Mouse (Mus musculus) CH12F3 (cell line): ENCODE data around the gene Dtl.

Source experiments
- in situ Hi-C: fragments of 300-500 bp; cut with MboI; formaldehyde crosslinking; loops from 2 replicates; pipeline ENCODE4 v1.14.3; 2020; ENCODE audit warnings: low sequenced_read_pairs

The Dtl gene

DNA sequence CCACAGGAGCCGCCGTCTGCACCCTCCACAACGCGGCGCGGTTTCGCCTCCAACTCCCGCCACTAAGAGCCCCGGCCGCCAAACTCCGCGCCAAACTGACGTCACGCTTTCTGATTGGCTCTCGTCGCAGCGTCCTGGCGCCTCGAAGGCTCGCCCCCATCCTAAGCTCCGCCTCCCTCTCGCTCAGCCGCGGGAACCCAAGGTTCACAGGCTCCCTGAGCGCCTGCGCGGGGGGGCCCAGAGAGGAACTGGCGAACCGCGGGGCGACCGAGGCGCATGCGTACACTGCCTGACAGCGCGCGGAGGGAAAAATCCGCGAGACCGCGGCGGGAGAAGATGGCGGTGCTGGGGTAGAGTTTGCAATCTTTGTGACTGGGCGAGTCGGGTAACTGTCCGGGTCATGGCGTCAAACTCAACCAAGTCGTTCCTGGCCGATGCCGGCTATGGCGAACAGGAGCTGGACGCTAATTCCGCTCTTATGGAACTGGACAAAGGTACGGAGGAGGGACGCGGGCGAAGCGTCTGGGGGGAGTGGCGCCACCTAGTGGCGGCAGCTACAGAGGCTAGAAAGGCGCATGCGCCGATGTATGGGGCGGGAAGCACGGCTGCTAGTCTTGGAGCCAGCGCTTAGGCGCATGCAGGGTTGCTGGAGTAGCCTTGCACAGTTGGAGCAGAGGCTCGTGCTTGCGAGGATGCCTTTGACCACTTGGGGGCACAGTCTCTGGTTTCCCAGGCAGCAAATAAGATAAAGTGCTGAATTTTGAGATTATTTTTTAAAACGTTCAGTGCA lies at the start of gene Dtl, which contains the start of gene Ints7:
Gene Dtl, minus strand, starts transcription at position 87 of the 790 bp plus-strand sequence.
Gene Ints7, plus strand, starts transcription at position 179 of the 790 bp plus-strand sequence.
- in situ Hi-C loops = no loop called here

DNA sequence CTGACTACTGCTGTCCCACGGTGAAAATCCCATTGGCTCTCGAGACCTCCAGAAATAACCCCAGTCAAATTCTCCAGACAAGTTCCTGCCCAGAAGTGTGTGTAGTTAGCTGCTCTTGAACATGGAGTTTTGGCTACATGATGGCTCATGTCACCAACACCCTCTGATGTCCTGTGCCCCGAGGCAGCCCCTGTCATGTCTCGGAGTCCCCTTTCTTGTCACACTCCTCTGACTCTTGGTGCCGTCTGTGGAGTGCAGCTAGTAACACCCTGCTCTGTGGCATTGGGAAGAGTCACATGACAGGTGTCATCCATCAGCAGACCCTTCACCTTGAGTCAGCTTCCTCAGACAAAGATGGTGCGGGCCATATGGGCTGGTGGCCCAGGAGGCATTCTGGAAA lies 49.7 kb upstream of the Dtl start:
- in situ Hi-C loops = no loop called here

DNA sequence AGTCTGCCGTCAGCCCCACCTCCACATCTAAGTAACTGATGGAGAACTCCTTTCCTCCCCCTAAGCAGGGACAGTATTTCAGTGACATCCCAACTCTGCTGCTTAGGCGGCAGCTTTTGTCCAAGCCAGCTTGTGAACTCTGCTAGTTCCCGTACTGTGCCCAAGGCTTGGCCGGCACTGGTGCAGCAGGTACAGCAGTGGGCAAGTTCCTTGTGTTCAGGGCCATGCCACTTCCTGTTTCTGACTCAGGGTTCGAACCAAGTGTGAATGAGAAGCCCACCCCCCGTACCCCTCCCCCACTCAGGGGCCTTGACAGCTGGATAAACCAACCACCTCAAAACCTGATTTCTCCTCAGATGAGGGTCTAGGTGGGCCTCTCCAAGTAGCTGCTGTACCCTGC lies 49.1 kb upstream of the Dtl start:
- in situ Hi-C loops = no loop called here

DNA sequence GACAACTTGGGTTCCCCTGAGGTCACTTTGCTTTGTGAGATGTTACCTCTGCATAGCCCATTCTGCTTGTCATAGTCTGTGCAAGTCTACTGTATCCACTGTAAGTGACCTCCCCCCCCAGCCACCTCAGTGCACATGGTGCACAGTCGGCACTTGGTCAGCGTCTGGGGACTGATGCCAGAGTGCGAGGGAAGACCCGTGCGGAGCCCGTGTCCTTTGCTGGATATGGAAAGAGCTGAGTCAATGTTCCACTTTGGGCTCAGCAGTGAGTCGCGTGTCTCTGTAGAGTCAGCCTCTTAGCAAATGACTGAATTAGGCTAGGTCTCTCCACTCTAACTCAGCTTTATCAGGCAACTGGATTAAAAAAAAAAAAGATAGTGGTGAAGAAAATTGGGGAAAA lies 47.5 kb upstream of the Dtl start:
- in situ Hi-C loops = no loop called here

DNA sequence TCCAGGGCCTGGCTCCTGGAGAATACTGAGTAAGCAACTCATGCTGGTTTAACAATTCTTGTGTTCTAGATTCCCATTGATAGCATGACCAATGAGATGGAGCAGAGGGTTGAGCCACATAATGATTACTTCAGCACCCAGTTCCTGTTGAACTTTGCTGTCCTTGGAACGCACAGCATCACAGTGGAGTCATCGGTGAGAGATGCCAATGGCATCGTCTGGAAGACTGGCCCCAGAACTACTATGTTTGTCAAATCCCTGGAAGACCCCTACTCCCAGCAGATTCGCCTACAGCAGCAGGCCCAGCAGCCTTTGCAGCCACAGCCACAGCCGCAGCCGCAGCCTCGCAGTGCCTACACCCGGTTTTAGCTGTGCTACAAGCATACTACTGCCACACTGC lies 45.8 kb upstream of the Dtl start:
- in situ Hi-C loops = no loop called here

DNA sequence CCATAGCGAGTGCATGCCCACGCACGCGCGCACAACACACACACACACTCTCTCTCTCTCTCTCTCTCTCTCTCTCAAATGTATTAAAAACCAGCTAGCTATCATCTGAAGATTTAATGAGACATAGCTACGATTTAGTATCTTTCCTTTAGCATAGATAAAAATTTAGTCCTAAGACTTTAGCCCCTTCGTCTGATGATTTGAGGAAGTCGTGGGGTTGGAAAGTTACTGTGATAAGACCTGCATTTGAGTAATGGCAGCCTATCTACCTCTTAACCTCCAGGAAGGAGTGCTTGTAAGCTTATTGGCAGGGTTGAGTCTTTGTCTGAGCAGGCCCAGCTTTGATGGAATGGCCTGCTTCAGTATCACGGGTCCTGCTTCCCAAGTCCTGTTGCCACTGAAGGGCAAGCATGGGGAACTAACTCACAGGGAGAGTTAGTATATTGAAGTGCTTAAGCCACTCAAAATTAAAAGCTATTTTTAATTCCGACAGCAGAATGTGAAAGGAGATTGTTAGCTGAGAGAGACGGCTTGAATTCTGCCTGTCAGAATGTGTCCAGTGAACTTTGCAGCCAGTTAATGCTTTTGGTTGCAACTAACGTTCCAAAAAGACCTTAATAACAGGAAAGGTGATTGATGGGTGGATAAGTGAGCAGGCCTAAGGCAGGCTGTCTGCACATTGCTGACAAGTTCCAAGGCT lies 42.9 kb upstream of the Dtl start:
- in situ Hi-C loops = no loop called here

DNA sequence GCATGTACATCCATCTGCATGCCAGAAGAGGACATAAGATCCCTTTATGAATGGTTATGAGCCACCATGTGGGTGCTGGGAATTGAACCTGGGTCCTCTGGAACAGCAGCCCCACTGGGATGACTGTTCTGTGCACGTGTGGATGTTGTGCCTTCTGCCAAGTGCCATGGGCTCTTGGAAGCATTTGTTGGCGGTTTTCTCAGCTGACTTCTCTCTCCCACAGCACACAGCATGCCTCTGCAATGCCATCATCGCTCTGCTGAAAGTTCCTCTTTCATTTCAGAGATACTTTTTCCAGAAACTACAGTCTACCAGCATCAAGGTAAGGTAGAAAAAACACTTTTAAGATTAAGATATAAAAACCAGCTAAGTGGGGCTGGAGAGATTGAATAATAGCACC lies 42.2 kb upstream of the Dtl start:
- in situ Hi-C loops = no loop called here

DNA sequence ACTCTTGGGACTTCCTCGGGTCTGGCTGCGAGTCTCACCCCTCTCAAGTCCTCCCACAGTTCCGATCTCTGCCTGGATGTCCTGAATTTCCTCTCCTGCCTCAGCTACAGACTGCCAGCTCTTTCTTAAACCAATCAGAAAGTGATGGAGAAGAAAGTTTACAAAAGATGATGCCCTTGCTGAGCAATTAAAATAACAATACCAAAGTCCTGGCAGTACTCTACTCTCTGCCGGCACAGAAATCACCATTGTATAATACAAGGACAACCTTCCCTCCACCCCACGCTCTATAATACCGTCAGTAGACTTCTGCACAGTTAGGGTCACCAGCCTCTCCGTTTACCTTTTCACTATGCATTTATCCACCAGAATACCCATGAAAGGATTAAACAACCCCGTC lies 40.9 kb upstream of the Dtl start:
- in situ Hi-C loops = no loop called here

DNA sequence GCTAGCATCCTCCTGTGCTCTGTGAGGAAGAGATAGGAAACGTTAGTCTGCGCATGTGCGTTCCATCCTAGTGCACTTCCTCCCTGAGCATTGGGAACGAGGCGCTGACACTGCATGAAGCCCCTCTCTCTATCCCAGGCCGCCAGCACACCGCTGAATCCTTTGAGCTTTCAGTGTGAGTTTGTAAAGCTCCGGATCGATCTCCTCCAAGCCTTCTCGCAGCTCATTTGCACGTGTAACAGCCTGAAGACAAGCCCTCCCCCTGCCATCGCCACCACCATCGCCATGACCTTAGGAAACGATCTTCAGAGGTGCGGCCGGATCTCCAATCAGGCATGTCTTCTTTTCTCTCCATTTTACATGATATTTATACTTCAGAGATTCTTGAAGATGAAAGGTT lies 37.5 kb upstream of the Dtl start:
- in situ Hi-C loops = no loop called here

DNA sequence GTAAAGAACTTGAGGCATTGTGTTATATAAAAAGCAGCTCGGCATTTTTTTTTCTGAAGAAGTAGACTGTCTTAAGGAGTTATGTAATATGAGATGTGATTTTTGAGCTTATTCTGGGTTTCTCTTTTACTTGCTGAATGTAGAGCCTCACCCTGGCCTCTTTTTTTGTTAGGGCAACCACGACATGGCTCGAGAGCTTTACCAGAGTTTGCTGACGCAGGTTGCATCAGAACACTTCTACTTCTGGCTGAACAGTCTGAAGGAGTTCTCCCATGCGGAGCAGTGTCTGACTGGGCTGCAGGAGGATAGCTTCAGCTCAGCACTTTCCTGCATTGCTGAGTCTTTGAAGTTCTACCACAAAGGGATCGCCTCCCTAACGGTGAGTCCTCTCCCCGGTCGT lies 36.3 kb upstream of the Dtl start:
- in situ Hi-C loops = no loop called here

DNA sequence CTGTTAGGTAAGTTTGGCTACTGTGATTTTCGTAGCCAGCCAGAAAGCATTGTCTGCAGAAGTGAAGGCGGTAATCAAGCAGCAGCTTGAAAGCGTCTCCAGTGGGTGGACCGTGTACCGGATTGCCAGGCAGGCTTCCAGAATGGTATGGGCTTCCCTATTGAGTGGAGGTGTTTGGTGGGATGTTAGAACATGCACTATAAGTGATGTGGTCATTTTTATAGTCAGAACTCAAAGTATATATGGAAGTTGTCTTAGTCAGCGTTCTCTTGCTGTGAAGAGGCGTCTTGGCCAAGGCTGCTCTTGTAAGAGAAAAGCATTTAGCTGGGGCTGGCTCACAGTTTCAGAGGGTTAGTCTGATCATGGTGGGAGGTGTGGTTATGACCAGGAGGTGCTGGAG lies 35.0 kb upstream of the Dtl start:
- in situ Hi-C loops = no loop called here

DNA sequence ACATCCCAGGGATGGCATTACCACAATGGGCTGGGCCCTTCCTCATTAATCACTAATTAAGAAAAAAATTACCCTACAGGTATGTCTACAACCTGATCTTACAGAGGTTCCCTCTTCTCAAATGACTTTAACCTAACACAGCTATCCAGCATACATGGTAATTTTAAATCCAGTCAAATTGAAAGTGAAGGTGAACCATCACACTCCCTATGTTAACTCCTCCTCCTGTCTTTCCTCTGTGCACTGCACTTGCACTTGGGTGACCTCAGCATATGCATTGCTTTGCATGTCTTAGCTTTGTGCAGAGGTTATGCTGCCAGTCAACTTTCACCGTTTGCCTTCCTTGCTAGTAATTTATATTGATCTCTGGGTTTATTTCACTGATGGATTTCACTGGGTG lies 34.2 kb upstream of the Dtl start:
- in situ Hi-C loops = no loop called here

DNA sequence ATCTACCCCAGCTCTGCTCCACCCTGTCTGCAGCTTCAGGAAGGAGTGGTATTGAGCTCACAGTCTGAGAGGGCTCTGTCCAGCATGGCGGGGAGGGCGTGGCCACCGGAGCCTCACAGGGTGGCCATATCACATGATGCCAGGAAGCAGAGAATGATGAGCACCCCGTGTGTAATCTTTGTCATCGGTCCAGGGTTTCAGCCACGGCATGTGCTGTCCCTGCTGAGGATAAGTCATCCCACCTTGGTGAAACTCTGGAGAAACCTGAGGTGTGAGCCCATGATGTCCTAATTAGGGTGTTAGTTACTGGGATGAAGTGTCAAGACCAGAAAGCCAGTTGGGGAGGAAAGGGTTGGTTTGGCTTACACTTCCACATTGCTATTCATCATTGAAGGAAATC lies 33.7 kb upstream of the Dtl start:
- in situ Hi-C loops = no loop called here

DNA sequence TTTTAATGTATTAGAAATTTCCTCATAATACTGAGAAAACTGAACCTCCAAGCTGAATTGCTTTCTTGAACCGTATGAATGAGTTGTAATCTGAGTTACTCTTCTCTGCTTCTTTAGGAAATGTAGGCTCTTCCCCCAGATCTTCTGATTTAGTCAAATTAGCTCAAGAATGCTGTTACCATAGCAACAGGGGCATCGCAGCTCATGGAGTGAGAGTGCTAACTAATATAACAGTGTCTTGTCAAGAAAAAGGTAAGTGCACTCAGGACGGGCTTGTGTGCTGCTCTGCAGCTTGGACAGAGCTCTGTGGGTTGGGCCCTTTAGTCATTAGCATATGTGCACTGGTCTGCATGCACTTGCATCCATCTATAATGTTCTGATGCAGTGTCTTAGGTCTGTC lies 29.3 kb upstream of the Dtl start:
- in situ Hi-C loops = no loop called here

DNA sequence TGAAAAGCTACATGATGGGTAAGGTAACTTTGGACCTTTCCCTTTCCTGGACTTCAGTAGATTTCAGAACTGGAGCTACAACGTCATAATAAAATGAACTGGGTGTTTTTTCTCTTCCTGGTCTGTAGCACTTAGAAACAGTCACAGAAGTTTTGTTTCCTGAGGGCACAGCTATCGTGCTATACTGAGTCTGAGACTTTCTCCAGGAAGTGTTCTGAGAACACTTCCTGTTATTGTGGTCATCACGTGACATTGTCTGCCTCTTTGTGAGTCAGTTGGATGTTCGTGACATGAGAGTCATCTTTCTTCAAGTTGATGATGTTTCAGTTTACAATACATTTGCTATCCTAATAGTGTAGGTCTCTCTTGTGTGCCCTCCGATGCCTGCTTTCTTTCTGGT lies 23.9 kb upstream of the Dtl start:
- in situ Hi-C loops = no loop called here

DNA sequence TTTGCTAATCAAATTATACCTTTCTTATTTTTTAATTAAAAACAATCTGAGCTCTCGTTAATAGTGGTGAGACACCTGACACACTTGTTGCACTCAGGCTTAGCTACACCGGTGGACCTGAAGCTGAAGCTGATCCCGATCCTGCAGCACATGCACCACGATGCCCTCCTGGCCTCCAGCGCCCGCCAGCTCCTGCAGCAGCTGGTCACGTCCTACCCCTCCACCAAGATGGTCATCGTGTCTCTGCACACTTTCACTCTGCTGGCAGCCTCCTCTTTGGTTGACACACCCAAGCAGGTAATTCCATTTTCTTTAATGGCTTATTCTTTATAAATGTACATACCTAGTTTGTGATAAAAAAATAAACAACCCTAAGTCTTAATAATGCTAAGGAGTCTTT lies 20.7 kb upstream of the Dtl start:
- in situ Hi-C loops = no loop called here

DNA sequence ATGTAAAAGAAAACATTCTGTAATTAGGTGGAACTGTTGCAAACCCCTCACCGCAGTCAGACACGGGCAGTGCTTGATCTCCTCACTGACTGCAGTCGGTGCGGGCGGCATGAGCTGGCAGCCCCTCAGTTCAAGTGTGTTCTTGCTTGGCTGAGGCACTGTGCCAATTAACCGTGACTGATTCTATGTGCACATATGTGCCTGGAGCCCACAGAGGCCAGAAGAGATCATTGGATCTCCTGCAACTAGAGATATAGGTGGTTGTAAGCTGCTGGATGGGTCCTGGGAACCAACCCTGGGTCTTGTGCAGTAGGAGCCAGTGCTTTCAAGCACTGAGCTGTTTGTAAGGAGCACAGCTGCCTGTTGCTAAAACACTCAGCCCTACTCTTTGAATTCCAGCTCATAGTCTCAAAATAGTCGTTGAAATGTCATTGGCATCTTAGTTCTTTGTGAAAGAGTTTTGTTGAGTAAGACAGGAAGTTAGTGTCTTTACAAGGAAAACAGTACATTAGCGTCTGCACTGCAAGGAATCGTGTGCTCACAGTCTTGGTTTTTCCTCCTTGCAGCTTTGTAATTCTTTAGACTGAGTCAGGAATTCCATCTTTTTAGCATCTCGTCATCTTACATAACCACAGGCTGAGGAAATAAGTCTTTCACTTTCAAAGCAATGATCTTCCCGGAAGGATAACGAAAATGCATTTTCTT lies 16.8 kb upstream of the Dtl start:
- in situ Hi-C loops = no loop called here

DNA sequence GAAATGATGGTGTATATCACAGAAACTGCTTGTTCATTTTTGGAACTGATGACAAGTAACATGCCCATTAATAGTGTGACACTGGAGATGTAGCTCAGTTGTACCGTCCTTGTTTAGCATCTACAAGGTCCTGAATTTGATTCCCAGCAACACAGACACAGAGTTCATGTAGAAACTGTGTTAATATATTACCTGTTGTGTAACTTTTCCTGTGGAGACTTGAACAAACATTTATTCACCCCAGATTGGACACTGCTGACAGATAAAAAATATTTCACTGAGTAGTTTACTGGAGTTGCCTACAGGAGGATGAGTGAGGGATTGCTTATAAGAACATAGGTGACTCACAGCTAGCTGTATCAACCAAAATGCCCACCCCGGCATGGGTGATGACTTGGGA lies 13.4 kb upstream of the Dtl start:
- in situ Hi-C loops = loop anchor here (5.0 kb wide), 1 partner anchor 224 kb away; no protein-coding TSS in a partner anchor

DNA sequence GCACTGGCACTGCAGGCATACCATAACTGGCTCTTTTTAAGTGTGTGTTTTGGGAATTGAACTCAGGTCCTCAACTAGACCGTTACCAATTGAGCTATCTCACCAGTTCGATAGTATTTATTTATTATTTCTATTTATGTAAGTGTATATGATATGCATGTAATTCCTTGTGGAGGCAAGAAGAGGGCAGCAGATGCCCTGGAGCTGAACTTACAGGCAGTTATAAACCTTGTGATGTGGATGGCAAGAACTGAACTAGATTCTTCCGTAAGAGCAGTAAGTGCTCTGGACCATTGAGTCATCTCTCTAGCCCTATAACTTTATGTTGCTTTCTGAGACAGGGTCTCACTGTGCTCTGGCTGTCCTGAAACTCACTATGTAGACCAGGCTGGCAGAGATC lies 11.7 kb upstream of the Dtl start:
- in situ Hi-C loops = loop anchor here (5.0 kb wide), 1 partner anchor 225 kb away; no protein-coding TSS in a partner anchor

DNA sequence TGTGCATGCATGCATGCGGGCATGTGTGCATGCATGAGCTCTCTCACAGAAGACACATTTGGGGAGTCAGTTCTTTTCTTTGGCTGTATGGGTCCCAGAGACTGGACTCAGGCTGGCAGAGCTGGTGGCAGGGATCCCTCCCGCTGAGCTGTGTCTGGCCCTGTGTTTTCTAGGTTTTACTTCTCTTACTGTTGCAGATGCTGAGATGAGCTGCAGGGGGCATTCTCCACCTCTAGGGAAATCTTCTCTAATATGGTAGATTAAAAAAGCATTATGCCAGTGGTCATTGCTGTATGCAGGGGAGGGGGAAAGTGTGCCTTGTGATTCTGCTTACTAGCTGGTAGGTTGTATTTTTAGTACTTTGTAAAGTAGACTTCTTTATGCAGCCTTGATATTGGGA lies 10.4 kb upstream of the Dtl start:
- in situ Hi-C loops = loop anchor here (5.0 kb wide), 1 partner anchor 227 kb away; no protein-coding TSS in a partner anchor

DNA sequence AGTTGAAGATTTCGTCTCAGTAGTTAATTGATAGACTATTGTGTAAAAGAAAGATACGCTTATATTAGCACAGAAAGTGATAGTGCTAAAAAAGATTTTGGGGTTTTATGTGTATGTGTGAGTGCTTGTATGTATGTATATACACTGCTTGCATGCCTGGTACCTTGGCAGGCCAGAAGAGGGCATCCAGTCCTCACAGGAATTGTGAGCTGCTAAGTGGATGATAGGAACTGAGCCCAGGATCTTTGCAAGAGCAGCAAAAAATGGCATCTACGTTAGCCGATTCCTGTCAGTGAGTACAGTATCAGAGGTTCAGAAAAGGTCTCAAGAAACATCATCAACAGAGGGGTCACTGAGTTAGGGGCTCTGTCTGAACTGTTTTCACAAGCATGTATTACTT lies 9.1 kb upstream of the Dtl start:
- in situ Hi-C loops = no loop called here

DNA sequence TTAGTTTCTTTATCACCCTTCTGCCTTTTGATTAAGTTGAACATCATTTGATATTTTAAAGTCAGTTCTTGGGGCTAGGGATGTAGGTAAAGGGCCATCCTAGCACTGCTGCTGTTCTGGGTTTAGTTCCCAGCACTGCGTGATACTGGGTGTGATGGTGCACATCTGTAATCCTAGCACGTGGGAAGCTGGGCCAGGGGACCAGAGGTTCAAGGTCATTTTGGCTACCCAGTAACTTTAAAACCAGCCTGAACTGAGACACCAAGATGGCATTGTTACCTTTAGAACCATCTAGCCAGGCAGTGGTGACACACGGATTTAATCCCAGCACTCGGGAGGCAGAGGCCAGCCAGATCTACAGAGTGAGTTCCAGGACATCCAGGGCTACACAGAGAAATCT lies 8.5 kb upstream of the Dtl start:
- in situ Hi-C loops = no loop called here
